ENCODE assay signal across 13 mouse cellular contexts in genomic region chr1:136898130-136898529, GRCm38 (mm10).
"Had no signal": no experiment of that assay in that cellular context is flagged by ENCODE, and none has a peak within 500 bp of the region (broad histone marks: within the 10 kb centered on the region; RNA-seq: fewer than 3 reads in every experiment).

No protein-coding gene starts in this region.

- H3K27ac ChIP-seq: kidney, embryonic 15.5 days; limb, embryonic 12.5 days; limb, embryonic 15.5 days; liver, embryonic 14.5 days had no signal

- H3K36me3 ChIP-seq: kidney, embryonic 15.5 days; limb, embryonic 12.5 days; limb, embryonic 15.5 days had no signal

- ATAC-seq: liver, postnatal 0 days had no signal

- DNase-seq: kidney, adult 8-10 months; left cerebral cortex, postnatal 4 days; liver, postnatal 0 days; midbrain, embryonic 14.5 days; thymus, adult 18-20 months; thymus, postnatal 36 days had no signal

- H3K4me2 ChIP-seq: kidney, embryonic 15.5 days; limb, embryonic 12.5 days; limb, embryonic 15.5 days; liver, embryonic 11.5 days; lung, embryonic 14.5 days; midbrain, embryonic 11.5 days had no signal

- H3K4me3 ChIP-seq: kidney, embryonic 15.5 days; limb, embryonic 12.5 days; limb, embryonic 15.5 days had no signal

- H3K4me1 ChIP-seq: limb, embryonic 12.5 days; limb, embryonic 15.5 days had no signal

- H3K9ac ChIP-seq: kidney, embryonic 15.5 days; limb, embryonic 12.5 days; limb, embryonic 15.5 days; liver, embryonic 14.5 days; liver, postnatal 0 days; lung, embryonic 14.5 days had no signal

- H3K9me3 ChIP-seq: kidney, embryonic 15.5 days; limb, embryonic 12.5 days; limb, embryonic 15.5 days had no signal

- H3K27me3 ChIP-seq: kidney, embryonic 15.5 days; limb, embryonic 12.5 days; limb, embryonic 15.5 days had no signal
